Mouse (Mus musculus): Measurements from ENCODE around the gene Tmc7.
A peak's percentile ranks its signal among the peaks of the same experiment; 100 is the strongest.

Gene Tmc7

DNA sequence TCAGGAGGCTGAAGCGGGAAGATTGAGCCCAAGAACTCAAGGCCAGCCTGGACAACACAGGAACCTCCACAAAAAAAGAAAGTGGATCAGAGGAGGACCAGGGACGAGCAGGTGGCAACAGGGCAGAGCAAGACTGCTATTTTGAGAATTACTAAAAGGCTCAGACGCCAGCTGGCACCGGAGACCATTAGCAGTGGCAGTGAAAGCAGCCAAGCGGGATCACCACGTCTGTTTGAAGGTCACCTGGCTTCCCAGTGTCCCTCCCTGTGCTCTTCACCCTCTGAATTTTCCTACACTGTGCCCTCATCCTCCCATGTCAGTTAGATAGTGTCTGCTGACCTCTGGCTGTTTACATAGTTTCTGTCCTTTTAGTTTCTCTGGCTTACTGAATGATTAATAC lies 1.3 kb upstream of the Tmc7 start:
- no peak for DNase-seq (ENCODE audit: inconsistent ontology term)

DNA sequence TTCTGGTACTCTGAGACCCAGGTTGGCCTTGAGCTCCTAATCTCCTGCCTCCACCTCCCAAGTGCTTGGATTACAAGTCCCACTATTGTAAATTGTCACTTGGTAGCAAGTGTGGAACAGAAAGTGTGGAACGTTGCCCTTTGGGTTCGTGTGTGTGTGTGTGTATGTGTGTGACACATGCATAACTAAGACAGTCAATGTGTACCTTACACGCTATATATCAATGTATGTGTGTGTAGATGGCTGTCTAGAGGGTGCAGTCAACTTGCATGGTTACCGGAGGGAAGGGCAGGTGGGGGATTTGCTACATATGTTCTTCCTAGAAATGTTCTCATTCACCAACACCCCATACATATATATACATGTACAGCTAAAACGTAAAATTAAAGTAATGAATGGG lies 390 bp upstream of the Tmc7 start:
- no peak for DNase-seq (ENCODE audit: inconsistent ontology term)

DNA sequence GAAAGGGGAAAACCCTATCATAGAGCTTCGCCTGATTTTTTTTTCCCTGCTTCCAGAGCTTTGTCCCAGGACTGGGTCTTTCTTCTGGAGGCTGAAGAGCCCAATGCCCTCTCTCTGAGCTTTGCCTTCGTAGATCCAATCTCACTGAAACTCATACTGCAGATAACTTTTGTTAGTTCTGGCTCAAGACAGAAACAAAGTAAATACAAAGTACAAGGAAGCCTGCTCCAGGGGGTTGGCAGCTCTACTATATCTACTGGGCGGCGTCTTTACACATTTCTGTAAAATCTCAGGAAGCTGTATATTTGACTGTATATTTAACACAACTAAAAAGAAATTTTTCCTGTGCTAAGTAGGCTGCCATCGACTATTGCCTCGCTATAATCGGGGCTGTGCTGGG lies 715 bp downstream of the Tmc7 start:
- DNase-seq (ENCODE audit: inconsistent ontology term) = no peak

DNA sequence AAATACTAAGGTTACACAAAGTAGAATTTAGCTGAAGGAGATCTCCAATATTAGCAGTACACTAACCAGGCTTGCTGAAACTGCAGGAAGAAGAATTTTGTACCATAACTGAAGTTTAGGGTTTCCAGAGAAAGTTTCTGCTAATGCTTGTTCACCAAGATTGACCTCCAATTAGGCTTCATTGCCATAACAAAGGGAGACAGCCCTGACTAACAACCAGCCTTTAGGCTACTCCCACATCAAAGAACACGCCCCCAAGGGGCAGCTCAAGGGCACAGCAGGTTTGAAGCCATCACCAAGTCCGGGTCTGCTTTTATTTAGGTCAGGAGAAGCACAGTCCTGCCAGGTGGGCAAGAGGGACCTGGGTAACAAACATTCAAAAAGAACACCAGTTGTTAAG lies 4.6 kb downstream of the Tmc7 start:
- no peak for DNase-seq (ENCODE audit: inconsistent ontology term)

DNA sequence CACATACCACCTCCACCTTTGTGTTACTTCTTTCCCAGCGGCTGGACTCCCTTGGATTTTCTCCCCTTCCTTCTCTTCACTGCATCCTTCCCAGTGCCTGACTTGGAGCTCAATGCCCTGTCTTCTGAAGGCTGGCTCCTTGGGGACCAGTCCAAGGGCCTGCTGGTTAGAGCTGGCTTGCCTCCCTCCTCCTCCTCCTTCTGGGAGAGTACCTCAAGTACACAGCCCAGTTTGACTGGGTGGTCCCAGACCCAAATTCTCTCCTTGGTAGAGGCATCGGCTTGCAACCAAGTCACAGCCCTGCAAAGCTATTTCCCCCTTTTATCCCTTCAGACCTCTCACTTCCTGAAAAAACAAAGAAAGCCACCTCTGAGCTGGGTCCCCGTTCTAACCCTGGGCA lies 6.3 kb downstream of the Tmc7 start:
- DNase-seq (ENCODE audit: inconsistent ontology term) = no peak

DNA sequence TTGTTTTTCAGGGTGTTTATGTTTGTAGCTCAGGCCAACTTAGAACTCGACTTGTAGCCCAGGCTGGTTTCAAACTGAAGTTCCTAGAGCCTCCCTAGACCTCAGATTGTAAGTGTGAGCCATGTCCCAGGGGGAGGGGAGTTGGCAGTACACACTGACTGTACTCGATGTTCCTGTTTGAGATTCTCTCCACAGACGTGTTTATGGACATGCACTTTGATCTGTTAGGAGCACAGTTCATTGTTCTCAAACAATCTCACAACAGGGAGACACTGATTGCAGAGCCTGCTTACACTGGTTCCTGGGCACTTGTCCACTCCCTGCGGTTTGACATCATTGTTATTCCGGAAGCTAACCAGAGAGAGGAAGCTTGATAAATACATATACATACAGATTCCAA lies 12.5 kb downstream of the Tmc7 start:
- no peak for DNase-seq (ENCODE audit: inconsistent ontology term)

DNA sequence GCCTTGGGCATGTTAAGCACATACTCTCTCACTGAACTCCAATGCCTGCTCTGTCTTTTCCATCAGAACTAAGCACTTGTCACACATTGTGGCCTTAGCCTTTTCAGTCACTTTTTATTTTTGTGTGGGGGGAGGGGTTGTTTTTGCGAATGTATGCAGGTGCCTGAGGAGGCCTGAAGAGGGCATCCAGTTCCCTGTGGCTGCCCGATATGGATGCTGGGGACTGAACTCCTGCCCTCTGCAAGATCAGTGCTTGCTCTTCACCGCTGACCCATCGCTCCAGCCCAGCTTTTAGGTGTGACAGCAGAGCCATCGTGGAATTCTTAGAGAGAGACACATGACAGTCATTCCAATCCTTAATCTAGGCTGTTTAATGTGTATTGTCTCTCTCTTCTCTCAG lies 13.2 kb downstream of the Tmc7 start:
- no peak for DNase-seq (ENCODE audit: inconsistent ontology term)

DNA sequence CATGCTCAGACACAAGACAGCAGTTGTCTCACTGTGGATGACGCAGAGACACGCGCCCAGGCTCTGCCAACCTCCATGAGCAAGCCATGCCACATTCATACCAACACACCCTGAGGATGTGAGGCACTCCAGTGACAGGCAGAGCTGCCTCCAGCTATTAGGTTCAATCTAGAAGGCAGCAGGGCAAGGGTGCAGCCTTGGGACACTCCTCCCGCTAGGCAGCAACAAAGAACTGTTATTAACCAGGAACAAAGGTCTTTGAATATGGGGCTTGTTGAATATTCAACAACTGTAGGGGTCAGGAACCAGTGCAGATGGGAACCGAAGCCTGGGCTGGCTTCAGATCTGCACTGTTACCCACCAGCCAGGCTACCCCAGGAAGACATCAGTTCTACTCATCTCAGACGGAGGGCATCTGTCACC lies 15.4 kb downstream of the Tmc7 start:
- DNase-seq (ENCODE audit: inconsistent ontology term) = peak; percentile 62

DNA sequence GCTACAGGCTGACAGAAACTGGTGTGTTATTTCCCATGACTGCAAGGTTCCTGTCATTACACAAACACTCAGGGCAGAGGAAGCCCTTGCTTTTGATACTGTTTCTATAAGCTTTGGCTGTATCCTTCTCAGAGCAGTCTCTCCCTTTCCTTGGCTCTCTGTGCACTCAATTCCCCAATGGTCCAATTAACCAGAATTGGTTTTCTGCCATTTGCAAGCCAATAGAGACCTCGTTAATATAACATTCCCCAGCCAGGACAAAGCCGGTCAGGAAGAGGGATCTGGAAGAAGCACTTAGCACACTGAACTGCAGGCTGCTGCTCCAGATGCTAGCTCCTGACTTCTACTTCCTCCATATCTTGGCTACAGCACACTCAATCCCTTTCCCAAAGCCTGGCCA lies 30.2 kb downstream of the Tmc7 start:
- no peak for DNase-seq (ENCODE audit: inconsistent ontology term)

DNA sequence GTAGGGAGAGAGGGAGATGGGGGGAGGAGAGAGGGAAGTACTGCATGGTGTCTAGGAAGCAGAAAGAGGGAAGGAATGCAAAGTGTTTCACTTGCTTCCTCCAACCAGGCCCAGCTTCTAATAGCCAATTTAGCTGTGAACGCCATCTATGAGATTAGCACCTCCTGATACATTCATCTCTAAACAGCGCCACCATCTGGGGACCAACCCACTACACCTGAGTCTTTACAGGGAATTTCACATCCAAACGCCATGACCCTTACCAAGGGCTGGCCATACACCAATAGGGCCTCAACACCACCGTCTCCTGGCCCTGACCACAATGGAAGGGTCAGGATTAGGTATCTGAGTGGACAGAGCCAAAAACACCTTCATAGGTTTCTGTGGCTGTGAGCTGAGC lies 30.7 kb downstream of the Tmc7 start:
- no peak for DNase-seq (ENCODE audit: inconsistent ontology term)

DNA sequence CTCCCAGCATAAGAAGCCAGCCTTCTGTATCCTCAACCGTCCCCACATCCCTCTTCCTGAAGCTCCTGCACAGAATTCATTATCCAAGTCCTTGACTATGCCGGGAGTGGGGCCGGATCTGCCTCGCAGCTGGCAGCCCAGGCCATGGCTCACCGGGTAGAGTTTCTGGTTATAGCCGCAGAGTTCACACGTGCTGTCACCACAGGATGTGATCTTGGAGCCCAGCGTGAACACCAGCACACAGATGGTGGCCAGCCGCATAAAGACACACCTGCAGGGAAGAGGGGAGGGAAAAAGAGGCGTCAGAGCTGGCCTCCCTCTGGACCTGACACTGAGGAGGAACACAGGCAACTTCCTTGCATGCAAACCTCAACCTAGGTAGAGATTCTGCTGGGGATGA lies 37.1 kb downstream of the Tmc7 start:
- DNase-seq (ENCODE audit: inconsistent ontology term) = no peak

DNA sequence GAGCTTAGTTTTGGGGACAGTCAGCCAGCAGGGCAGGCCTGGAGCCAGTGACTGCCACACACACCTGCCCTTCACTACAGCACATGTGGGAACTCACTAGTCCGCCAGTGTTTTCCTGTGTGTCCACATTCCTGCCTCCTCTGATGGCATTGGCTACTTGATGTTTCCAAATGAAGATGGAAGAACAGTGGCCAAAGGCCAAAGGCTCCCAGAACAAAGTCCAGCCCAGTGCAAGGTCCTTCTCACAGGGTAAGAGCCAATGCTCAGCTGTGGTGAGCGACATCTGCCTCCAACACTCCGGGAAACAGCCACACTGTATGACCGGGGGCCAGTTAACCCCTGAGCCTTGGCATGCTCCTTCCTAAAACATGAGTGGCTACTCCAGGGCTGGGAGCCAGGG lies 40.4 kb downstream of the Tmc7 start:
- no peak for DNase-seq (ENCODE audit: inconsistent ontology term)

DNA sequence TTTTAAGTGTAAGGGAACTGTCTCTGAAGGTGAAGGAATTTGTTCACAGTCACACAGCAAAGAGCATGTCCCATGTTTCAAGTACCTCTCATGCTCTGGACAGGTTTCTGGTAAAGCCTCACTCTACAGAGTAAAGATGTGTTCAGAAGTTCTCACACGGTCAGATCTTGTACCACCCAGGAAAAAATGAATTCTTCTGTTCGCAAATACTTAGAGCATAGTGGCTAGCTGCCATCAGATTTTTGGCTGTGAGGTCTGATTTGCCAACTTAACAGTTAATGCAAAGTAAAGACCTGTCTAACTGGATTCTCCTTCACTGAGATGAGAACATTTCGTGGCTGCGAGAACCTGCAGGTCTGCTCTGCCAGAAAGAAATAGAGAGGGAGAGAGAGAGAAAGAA lies 49.5 kb downstream of the Tmc7 start:
- no peak for DNase-seq (ENCODE audit: inconsistent ontology term)

DNA sequence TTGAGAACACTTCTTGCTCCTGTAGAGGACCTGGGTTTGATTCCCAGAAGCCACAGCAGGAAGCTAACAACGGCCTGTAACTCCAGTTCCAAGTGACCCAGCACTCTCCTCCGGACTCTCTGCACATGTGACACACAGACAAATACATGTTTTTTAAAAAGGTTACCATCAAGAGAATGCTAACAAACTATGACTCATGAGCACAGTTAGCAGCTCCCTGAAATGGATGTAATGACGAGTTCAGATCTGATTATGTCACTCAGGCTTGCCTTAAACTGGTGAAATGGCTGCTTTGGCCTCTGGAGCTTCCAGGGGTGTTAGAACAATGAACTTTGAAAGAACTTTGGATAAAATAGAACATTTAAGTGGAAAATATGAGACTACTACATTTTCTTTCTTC lies 50.2 kb downstream of the Tmc7 start:
- DNase-seq (ENCODE audit: inconsistent ontology term) = no peak

DNA sequence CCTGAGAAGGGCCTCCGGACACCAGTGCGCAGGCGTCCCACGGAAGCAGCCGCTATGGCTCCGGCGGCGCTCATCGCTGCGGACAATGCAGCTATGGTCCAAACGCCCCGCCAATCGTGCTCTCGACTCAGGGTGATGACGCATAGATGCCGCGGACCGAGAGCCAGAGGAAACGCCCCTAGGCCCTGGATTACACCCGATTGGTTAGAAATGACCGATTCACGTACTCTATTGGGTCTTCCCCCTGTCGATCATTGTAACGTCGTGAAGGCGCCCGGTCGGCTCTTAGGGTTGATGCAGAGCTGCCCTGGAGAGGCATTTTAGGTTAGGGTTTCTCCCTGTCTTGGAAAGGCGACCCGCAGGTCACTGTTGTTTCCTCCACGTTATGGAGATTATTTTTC lies 51.4 kb downstream of the Tmc7 start, which contains the start of gene Coq7:
Gene Coq7 (minus strand): TSS at position 179 of the 401 bp plus-strand sequence.
- DNase-seq (ENCODE audit: inconsistent ontology term) = peak; percentile 100

DNA sequence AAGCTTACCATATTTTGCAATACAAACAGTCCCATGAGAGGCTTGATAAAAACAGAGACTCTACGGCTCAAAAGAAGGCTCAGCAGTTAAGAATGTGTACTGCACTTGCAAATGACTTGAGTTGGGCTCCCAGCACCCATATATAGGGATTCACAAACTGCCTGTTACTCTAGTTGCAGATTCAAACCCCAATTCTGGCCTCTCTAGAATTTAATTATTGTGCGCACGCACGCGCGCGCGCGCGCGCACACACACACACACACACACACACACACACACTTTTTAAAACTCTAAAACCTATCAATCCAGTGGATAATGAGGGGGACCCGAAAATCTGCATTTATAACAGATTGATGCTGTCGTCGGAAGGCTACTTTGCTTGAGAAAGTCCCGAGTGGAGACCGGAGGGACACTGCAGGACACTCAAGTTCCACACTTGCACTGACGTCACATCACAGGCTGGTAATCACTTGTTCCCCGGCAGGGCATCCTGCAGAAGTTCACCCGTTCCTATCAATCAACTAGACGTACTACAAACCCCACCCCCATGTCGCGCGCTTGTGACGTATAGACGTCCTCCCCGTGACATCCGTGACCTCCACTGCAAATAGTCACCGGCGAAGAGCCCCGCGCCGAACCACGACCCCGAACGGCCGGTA lies 51.9 kb downstream of the Tmc7 start:
- peak; percentile 99 for DNase-seq (ENCODE audit: inconsistent ontology term)

DNA sequence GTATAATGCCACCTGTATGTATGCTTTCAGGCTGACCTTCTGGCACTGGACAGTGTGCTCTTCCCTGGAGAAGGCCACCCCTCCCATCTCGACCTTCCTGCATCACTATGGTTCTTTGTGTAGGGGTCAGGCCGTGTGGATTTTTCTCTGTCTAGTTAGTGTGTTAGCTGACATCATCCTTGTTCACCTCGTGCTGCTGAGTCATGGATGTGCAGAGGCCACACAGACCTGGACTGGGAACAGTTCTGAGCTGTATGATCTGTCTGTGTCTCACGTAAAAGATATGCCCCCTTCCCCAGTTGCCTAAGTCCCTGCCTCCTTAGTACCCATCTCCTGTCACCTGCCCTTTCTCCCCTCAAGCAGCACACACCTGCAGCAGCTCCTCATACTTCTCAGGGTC lies 57.6 kb downstream of the Tmc7 start:
- no peak for DNase-seq (ENCODE audit: inconsistent ontology term)

DNA sequence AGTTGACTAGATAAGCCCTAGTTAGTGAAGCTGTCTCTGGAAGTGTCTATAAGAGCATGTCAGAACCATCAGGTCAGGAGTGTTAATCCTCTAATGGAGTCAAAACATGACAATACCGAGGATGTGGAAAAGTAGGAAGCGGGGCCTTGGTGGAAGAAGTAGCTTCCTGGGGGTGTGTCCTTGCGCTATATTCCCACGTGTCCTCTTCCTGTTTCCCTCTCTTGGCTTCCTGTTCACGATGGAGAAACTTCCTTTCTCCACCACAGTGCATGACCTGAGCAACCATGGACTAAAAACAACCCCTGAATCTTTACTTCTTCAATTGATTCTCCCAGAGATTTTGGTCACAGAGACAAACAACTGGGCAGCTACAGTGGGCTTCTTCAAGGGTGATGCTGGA lies 62.5 kb downstream of the Tmc7 start:
- DNase-seq (ENCODE audit: inconsistent ontology term) = no peak

DNA sequence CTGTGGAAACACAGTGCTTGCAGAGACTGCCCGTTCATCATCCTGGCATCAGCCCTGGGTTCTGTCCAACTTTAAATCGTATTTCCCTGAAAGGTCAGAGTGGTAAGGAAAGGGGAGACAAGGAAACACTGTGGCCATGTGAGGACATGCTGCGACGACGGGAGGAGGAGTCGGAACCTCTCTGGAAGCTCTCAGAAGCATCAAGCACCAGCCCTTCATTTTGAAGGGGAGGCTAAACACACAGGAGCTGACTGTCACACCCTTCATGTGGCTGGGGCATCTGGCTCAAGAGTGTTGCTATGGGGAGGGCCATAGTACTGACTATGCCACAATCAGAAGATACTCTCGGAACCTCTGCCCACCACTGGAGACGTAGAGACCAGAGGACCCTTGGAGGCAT lies 64.9 kb downstream of the Tmc7 start:
- no peak for DNase-seq (ENCODE audit: inconsistent ontology term)

DNA sequence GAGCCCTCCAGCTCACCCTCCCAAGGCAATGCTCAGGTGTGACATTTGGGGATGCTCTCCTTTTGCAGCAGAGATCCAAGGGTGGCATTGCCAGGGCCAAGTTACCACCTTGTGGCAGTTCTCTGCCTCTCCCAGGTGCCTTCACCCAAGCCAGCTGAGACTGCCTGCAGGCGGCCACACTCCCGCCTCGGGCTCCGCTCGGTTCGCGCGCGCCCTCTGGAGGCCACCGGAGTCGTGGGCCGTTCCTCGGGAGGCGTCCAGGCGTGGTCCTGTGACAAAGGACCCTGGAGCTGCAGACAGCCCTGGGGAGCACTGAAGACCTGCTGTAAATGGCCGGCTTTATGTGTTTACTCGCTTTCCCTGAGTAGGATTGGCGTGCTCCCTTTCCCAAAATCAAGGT lies 65.8 kb downstream of the Tmc7 start:
- DNase-seq (ENCODE audit: inconsistent ontology term) = peak; percentile 80

DNA sequence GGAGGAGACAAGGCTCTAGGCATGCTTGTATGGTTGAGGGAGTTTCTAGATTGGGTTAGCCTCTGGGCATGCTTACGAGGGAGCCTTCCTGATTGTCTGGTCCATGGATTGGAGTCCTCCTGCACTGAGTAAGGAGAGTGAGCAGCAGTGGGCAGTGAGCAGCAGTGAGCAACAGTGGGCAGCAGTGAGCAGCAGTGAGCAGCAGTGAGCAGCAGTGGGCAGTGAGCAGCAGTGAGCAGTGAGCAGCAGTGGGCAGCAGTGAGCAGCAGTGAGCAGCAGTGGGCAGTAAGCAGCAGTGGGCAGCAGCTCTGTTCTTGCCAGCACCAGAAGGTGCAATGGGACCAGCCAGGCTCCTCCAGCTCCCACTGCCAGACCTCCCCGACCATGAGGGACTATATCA lies 66.7 kb downstream of the Tmc7 start:
- no peak for DNase-seq (ENCODE audit: inconsistent ontology term)

DNA sequence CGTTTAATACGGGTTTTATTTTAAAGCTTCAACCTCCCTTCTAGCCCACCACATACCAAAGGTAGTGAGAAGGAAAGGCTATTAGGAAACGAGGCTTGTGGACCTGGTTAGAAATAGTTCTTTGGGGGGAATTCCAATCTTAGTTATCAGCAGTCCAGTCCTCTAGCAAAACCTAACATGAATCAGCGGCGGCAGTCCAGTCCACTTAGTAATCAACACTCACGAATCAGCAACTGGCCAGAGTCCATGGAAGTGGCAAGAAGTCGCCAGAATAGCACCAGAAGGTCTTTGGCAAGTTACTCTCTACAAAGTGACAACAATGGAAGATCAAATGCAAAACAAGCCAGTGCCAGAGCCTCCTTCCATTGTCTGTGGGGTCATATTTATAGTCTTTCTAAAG lies 76.0 kb downstream of the Tmc7 start:
- DNase-seq (ENCODE audit: inconsistent ontology term) = peak; percentile 86

DNA sequence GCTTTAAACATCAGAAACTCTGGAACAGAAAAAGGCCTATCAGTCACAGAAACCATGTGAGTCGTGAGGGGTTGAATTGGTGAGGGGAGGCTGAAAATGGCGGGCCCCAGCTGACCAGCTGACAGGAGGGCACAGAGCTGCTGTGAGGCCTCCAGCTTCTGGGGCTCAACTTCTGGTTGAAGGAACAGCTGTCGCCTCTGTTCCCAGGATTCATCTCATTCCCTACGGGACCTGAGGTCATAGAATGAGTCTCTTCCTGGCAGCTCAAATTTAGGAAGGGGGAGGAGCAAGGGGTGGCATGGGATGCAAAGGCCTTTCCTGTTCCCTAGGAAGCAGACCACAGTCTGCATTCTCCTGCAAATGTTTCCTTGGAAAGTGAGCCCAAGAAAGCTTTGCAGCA lies 80.7 kb downstream of the Tmc7 start:
- no peak for DNase-seq (ENCODE audit: inconsistent ontology term)

DNA sequence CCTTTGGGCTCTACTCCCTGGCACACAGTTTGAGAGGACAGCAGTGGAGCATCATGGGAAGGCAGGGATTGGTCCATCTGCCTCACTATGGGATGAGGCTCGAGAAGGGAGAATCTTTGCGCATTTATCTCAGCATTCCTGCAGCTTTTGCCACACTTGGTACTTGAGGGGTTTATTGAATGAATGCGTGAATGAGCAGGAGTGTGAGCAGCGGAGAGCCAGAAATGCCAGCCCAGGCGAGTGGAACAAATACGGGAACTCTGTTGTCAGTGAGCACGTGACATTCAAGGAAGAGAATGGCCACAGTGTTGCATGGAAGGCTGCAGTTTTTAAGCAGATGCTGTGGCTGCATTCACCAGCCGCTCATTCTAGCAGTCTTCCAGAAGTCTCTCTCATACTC lies 82.2 kb downstream of the Tmc7 start:
- DNase-seq (ENCODE audit: inconsistent ontology term) = peak; percentile 79

Measured in Muller cell, postnatal 12 days (primary cell).